Mouse (Mus musculus): ENCODE data around the gene 4930522H14Rik.

4930522H14Rik gene

GRCm38 (mm10) chr4:109475577-109476553, 55.2 kb downstream of the 4930522H14Rik start:
- no peak for DNase-seq (ENCODE audit: low spot score)

- no peak for DNase-seq (ENCODE audit: low spot score)
Measured at GRCm38 (mm10) chr4:109475078-109475477, 56.0 kb downstream of the 4930522H14Rik start.

- DNase-seq (ENCODE audit: low spot score), result no peak
Measured at GRCm38 (mm10) chr4:109472566-109472965, 58.5 kb downstream of the 4930522H14Rik start.

- no peak for DNase-seq (ENCODE audit: low spot score)
Measured at GRCm38 (mm10) chr4:109471606-109472005, 59.5 kb downstream of the 4930522H14Rik start.

GRCm38 (mm10) chr4:109467687-109468086, 63.4 kb downstream of the 4930522H14Rik start:
- no peak for DNase-seq (ENCODE audit: low spot score)

GRCm38 (mm10) chr4:109463892-109464291, 67.2 kb downstream of the 4930522H14Rik start:
- DNase-seq (ENCODE audit: low spot score), result no peak

- no peak for DNase-seq (ENCODE audit: low spot score)
Measured at GRCm38 (mm10) chr4:109460421-109461179, 70.5 kb downstream of the 4930522H14Rik start.

- DNase-seq (ENCODE audit: low spot score), result no peak
Measured at GRCm38 (mm10) chr4:109456821-109457220, 74.3 kb downstream of the 4930522H14Rik start.
